Mouse (Mus musculus) kidney, adult 10 weeks (tissue): ENCODE measurements around the gene Olfr1274-ps. TPM values are rescaled to one million over a fixed set of nuclear protein-coding genes. Genes with fewer than 3 reads are reported as not detected.

Experiments
- polyA plus RNA-seq: library from polyadenylated mRNA; stranded (reverse); fragments of 350-450 nt; fragmentation: Illumina TruSeq; extraction: RNeasy Lipid Tissue Mini Kit (QIAGEN cat#74804); gene quantifications from one replicate; pipeline ENCODE4 v1.2.3, GENCODE M21; 2014; ENCODE audit warnings: low read depth, low replicate concordance

Gene Olfr1274-ps
- polyA plus RNA-seq = not detected

DNA sequence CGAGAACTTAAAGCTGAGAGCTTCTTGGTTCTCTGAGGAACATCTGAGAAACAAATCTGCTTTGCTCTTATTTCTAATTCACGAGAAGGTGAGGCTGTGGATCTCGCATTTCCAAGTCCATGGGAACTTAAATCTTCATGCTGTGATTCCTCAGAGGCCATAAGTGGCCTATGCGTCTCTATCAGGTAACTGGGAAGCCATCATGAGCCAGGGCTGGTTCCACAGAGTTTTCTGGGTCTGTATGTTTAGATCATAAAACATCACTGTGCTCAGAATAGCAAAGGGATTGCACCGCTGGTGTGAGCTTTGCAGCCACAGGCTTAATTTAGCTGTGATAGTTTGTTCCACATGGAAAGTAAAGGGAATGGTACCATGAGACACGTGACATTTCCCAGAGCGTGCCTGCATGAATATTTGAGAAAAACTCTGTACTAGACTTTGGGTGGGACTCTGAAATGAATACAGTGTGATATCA is at the start of gene Olfr1274-ps:
Gene Olfr1274-ps, plus strand, starts transcription at position 51 of the 475 bp plus-strand sequence.

Other genes with a start within 250 kb of the Olfr1274-ps start
- not detected for gene Olfr1270, start 245.6 kb upstream of the Olfr1274-ps start, polyA plus RNA-seq
- gene Olfr1506, start 174.2 kb upstream of the Olfr1274-ps start, polyA plus RNA-seq = not detected
- not detected for gene Olfr142, start 141.1 kb upstream of the Olfr1274-ps start, polyA plus RNA-seq
- not detected for gene Olfr1271, start 127.7 kb upstream of the Olfr1274-ps start, polyA plus RNA-seq
- not detected for gene Olfr1272, start 105.8 kb upstream of the Olfr1274-ps start, polyA plus RNA-seq
- gene Gm13769, start 76.5 kb upstream of the Olfr1274-ps start, polyA plus RNA-seq = not detected
- gene Ptprj, start 182.0 kb downstream of the Olfr1274-ps start, polyA plus RNA-seq = 37.9 TPM